Mouse (Mus musculus) liver, embryonic 14.5 days (tissue): ENCODE measurements around the gene Ifnz.
"Not testable (repeated sequence)": the region's sequence is repeated elsewhere in the genome, so short reads cannot be mapped to it uniquely, and the experiment has no call there.

ENCODE experiments used
- CTCF ChIP-seq: IDR thresholded peaks from 2 replicates; pipeline ENCODE4 v1.5.1; 2016; ENCODE audit warnings: antibody characterized with exemption, low read depth, control low read depth
- EP300 ChIP-seq: IDR thresholded peaks from 2 replicates; pipeline ENCODE4 v1.6.1; 2016; ENCODE audit warnings: antibody characterized with exemption, low read depth

GRCm38 (mm10) chr4:88762341-88762740, 19.6 kb upstream of the Ifnz start:
- not testable (repeated sequence) for TF ChIP-seq CTCF, EP300
